Mouse (Mus musculus): ENCODE results near the gene Inpp4a.

The Inpp4a gene

GRCm38 (mm10) chr1:37309939-37310515, 10.4 kb downstream of the Inpp4a start:
- ChIA-PET CTCF (no interaction called here), POLR2A (interaction anchor here in 1 of 4 experiments (1.3 kb wide), 1 partner anchor 8 kb away, joined by 3 read pairs; no protein-coding TSS in a partner anchor)

- CTCF ChIA-PET: interaction anchor here in 1 of 4 experiments (0.7 kb wide), 1 partner anchor 528 kb away, joined by 3 read pairs; no protein-coding TSS in a partner anchor
- POLR2A ChIA-PET: no interaction called here
These were observed 14.7 kb downstream of the Inpp4a start for GRCm38 (mm10) chr1:37314338-37314737.

DNA sequence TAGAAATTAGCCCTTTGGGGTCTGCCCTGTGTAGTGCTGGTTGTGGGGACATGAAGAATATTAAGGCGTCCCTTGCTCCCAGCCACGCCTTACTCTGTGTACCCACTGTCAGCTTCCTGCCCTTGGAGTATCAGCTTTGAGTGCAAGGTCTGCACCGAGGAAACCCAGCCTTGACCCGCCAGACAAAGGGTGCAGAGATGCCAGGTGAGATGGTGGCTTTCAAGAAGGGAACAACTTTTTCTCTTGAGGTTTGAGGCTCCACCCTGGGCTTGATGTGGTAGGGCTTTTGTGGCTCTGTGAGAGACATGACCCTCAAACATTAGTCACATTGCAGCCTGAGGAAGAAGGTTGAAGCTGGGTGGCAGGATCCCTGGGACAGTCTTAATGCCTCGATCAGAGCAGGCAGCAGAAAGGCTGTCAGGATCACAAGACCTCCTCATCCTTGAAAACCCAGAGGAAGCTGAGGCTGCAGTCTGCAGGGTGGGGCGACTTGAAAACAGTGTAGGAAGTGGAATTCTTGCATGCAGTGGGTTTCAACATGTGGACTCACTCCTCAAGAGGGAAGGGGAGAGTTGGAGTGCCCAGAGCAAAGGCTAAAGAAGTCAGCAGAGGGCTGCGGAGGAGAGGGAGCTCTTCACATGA, 18.1 kb downstream of the Inpp4a start:
- ChIA-PET CTCF (no interaction called here), POLR2A (no interaction called here)

GRCm38 (mm10) chr1:37318558-37318957, 18.9 kb downstream of the Inpp4a start:
- CTCF ChIA-PET: no interaction called here
- POLR2A ChIA-PET: no interaction called here

GRCm38 (mm10) chr1:37322690-37323089, 23.0 kb downstream of the Inpp4a start:
- POLR2A ChIA-PET: interaction anchor here in 2 of 4 experiments (0.5 to 0.9 kb wide), 2 partner anchors 11 to 278 kb away, joined by 4 read pairs; no protein-coding TSS in a partner anchor
- CTCF ChIA-PET: no interaction called here

DNA sequence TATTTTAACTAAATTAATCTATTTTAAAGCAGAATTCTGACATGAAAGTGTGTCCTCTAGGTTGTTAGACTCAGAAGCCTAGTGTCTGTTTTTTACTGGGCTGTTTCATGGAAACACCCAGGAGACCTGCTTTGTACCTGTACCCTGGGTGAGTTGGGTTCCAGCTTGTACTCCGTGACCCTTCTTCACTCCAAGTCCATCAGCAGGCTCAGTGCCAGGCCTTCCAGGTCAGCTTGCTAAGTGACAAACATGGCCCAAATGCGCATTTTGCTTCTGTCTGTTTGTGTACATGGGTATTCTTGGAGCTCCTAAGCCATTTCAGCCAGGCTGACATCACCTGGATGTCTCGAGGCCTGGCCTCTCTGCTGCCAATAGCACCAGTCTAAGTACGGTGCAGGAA, 23.5 kb downstream of the Inpp4a start:
- ChIA-PET CTCF (no interaction called here), POLR2A (interaction anchor here in 2 of 4 experiments (0.5 to 0.9 kb wide), 2 partner anchors 12 to 278 kb away, joined by 4 read pairs; no protein-coding TSS in a partner anchor)

- CTCF ChIA-PET: no interaction called here
- POLR2A ChIA-PET: interaction anchor here in 1 of 4 experiments (0.6 to 0.7 kb wide), 2 partner anchors 104 to 768 kb away, joined by 6 to 9 read pairs; no protein-coding TSS in a partner anchor
These were observed 24.9 kb downstream of the Inpp4a start for GRCm38 (mm10) chr1:37324569-37324968.

GRCm38 (mm10) chr1:37327311-37327710, 27.6 kb downstream of the Inpp4a start:
- POLR2A ChIA-PET: interaction anchor here in 2 of 4 experiments (0.6 to 1.5 kb wide), 2 partner anchors 15 kb away, joined by 3 to 5 read pairs; no protein-coding TSS in a partner anchor

DNA sequence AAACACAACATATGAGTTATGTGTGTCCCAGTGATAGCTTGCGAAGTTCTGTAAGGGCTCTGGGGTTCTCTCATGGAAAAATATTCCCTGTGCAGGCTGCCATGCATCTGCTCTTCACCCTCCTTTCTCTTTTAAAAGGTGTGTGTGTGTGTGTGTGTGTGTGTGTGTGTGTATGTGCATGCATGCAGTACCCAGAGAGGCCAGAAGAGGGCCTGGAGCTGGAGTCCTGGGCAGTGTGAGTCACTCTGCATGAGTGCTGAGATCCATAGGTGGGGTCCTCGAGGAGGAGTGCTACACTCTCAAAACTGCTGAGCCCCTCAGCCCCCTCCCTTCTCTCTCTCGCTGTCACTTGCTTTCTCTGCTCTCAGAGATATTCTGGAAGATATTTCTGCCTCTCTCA, 29.5 kb downstream of the Inpp4a start:
- POLR2A ChIA-PET: interaction anchor here in 1 of 4 experiments (1.4 kb wide), 1 partner anchor 23 kb away, joined by 3 read pairs; no protein-coding TSS in a partner anchor
- CTCF ChIA-PET: interaction anchor here in 2 of 4 experiments (0.5 to 1.1 kb wide), 7 partner anchors 57 to 1474 kb away, joined by 3 to 6 read pairs (median 3); no protein-coding TSS in a partner anchor

More at GRCm38 (mm10) chr1:37327311-37327710, 27.6 kb downstream of the Inpp4a start:
- CTCF ChIA-PET: interaction anchor here in 2 of 4 experiments (0.6 kb wide), 3 partner anchors 45 to 628 kb away, joined by 3 to 4 read pairs (median 4); no protein-coding TSS in a partner anchor

DNA sequence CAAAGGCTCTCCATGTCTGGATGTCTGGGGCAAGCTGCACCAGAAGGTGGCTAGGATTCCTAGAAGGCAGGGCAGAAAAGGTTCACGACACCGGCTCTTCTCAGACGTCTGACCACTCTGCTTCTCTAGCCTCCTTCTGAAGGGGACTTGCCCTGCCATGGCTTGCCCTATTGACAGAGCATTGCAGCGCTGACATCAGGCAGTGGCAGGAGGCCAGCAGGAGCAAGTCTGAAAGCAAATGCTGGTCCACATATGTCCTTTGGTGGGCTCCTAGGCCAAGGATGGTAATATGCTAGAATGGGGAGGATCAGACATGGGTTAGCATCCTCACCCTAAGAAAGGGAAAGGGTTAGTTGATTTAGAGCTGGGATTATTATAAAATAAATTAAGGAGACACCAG, 30.2 kb downstream of the Inpp4a start:
- ChIA-PET CTCF (interaction anchor here in 2 of 4 experiments (0.5 to 1.1 kb wide), 5 partner anchors 58 to 874 kb away, joined by 3 to 6 read pairs (median 3); no protein-coding TSS in a partner anchor), POLR2A (interaction anchor here in 1 of 4 experiments (1.4 kb wide), 1 partner anchor 22 kb away, joined by 3 read pairs; no protein-coding TSS in a partner anchor)

DNA sequence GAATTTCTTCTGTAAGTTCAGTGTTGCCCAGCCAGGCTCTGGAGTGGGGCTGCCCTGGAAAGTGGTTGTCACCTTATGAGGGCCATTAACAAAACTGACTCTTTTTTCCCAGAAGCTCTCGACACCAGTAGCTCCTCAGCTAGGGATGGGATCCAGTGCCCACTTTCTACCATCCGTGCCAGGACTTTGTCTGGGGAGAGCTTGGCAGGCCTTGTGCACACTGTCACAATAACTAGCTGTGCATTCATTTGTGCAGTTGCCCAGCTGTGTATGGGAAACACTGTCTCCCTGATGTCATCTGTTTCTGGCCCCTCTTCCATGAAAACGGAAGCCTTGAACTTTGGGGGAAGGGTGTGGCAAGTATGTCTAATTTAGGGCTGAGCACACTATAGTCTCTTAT, 33.1 kb downstream of the Inpp4a start:
- CTCF ChIA-PET: interaction anchor here in 1 of 4 experiments (0.6 kb wide), 1 partner anchor 403 kb away, joined by 7 read pairs; no protein-coding TSS in a partner anchor
- POLR2A ChIA-PET: interaction anchor here in 1 of 4 experiments (0.6 kb wide), 1 partner anchor 20 kb away, joined by 3 read pairs; no protein-coding TSS in a partner anchor

DNA sequence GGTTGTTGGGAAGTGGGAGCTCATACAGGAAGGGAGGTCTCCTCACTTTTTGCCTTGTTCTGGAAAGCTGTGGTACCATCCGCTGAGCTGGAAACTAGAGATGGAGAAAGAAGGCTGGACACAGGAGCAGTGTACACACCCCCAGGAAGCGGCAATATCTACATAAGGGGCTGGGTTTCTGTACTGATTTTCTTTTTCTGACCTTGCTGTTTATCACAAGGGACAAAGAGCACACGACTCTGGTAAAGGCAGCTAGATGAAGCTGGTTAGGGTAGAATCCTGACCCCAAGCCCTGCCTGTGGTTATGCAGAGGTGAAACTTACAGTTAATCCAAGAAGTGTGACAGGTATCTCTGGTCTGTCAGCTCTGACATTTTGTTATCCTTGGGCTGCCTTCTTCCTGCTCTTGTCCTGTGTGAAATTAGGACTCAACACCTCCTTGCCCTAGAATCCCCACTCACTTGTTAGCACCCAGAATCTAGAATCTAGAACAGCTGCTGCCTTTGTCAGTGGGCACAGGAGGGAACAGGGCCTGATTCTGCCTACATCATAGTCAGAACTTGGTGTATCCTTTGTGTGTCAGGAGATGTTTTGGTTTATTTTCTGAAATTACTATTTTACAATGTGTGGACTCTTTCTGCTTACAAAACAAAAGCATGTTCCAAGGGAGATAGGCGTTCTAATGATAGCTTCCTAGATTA, 34.2 kb downstream of the Inpp4a start:
- POLR2A ChIA-PET: interaction anchor here in 2 of 4 experiments (0.7 to 1.0 kb wide), 2 partner anchors 26 to 332 kb away, joined by 3 read pairs; no protein-coding TSS in a partner anchor
- CTCF ChIA-PET: no interaction called here

GRCm38 (mm10) chr1:37336022-37336421, 36.4 kb downstream of the Inpp4a start:
- ChIA-PET POLR2A (interaction anchor here in 2 of 4 experiments (0.7 to 1.0 kb wide), 2 partner anchors 11 to 94 kb away, joined by 3 read pairs; partner anchors contain the start of genes Coa5 (in 1 of the 2) and Unc50 (in 1 of the 2)), CTCF (interaction anchor here in 1 of 4 experiments (0.9 kb wide), 1 partner anchor 83 kb away, joined by 3 read pairs; no protein-coding TSS in a partner anchor)

DNA sequence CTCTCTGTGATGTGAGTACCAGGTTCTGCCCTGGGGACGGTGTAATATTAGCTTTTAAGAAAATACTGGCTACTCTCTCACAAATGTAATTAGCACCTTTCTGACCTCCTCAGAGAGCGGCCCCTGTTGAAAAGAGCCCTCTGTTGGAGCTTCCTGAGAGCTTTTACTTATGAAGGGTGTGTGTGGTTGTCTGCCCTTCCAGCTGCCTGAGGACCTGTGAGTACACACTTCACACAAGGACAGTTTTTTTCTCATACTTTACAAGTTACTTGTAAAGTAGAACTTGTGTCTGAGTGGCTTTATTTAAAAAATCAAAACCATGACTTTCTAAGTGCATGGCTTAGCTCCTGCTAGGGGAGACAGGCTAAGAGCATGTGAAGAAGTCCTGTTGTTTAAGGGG, 37.1 kb downstream of the Inpp4a start:
- CTCF ChIA-PET: interaction anchor here in 1 of 4 experiments (0.9 kb wide), 1 partner anchor 82 kb away, joined by 3 read pairs; no protein-coding TSS in a partner anchor
- POLR2A ChIA-PET: interaction anchor here in 3 of 4 experiments (0.6 to 1.0 kb wide), 4 partner anchors 10 to 611 kb away, joined by 3 to 5 read pairs (median 4); partner anchors contain the start of genes Coa5 (in 1 of the 3) and Unc50 (in 1 of the 3)

DNA sequence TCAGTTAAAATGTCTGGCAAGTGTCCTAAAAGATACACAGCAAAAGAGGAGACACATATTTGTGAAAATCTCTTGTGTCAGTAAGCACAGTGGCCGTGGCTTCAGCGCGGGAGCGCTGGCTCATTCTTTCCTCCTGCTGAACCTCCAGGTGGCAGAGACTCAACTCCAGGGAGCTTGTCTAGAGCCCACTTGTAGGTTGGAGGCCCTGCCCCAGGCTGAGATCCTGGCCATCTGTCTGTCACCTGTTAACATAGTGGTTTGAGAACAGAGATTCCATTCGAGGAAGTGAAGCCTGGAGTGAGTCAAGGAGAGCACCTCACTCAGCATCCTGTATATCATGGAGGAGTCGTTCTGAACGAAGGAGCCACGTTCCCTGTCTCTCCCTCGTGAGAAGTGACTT, 37.6 kb downstream of the Inpp4a start:
- POLR2A ChIA-PET: interaction anchor here in 1 of 4 experiments (0.6 kb wide), 1 partner anchor 187 kb away, joined by 5 read pairs; no protein-coding TSS in a partner anchor
- CTCF ChIA-PET: no interaction called here

- ChIA-PET CTCF (no interaction called here), POLR2A (no interaction called here)
These were observed 39.5 kb downstream of the Inpp4a start for GRCm38 (mm10) chr1:37339144-37339543.

DNA sequence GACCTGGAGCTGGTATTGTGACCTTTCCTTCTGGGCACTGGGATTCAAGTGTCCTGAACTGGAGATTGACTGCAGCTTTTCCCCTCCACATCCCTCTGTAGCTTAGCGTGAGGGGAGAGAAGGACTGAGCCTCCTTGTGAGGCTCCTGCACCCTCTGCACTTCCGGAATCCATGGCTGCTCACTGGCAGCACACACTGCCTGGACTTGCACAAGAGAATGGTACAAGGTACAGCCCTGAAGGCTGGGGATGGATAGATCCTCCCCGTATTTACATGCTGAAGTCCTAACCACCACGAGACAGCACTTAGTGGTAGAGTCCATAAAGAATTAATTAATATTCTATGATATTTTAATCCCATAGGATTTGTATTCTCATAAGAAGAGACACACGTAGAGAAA, 41.7 kb downstream of the Inpp4a start:
- CTCF ChIA-PET: no interaction called here
- POLR2A ChIA-PET: no interaction called here

DNA sequence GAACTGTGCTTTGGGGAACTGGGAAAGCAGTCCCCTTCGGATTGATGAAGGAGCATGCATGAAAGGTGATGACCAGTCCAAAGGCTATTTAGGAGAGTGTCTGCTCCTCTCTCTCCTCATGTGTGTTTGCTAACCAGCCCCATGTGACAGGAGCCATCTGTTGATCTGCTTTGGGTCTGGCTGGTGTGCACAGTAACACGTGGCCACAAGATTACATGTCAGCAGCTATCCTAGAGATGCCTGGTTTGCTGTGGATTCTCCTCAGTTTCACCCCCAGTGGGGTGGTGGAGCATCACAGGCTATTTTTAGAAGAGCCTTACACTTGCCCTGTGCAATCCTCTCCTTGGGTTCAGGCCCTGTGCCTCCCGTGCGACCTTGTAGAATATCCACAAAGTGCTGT, 42.2 kb downstream of the Inpp4a start:
- ChIA-PET CTCF (no interaction called here), POLR2A (interaction anchor here in 1 of 4 experiments (0.7 kb wide), 1 partner anchor 50 kb away, joined by 3 read pairs; no protein-coding TSS in a partner anchor)

DNA sequence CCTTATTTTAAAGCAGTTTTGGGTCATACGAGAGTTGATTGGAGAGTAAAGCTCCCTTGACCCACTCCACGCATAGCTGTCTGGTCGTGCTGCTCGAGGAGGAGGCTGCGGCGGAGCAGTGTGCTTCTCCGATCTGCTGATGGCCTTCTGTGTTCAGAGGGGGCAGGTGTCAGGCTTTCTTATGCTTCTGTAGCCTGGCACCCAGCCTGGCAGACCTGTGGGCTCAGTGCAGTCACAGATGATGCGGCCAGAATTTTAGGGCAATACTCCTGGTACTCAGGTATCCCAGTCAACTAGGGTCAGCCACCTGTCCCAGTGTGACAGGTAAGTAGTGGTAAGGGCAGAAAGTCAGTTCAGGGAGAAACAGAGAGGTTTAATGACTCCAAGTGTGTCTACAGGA, 42.9 kb downstream of the Inpp4a start:
- POLR2A ChIA-PET: interaction anchor here in 1 of 4 experiments (0.5 to 0.7 kb wide), 2 partner anchors 50 to 410 kb away, joined by 3 to 4 read pairs; no protein-coding TSS in a partner anchor
- CTCF ChIA-PET: no interaction called here

Measured in embryonic stem cell, embryonic (primary cell).